Mouse (Mus musculus): ENCODE measurements at regions not wholly inside any gene's neighbourhood (a gene's known extent, or its start where the extent isn't known, plus 50 kb on each side); places are given as distances from the start of the nearest gene placed in this dataset.

DNA sequence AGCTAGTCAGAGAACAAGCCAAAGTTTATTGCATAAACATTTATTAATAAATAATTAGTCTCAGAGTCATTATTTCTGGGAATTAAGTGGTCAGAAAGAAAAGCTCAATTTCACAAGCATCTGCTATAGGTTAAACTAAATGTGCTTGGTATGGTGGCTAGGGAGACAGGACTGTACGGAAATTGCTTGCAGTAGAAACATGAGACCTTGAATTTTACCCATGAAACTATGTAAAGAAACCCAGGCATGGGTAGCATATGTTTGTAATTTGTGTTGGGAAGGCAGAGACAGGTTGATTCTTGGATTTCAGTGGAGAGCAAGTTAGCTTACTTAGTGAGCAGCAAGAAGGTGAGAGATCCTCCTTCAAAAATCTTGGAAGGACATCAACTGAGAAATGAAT is 772.7 kb downstream of the Stpg2 start:
- TF ChIP-seq CTCF (IDR thresholded peaks at IDR 0.05), result no peak
- TF ChIP-seq POLR2A (IDR thresholded peaks at IDR 0.05; ENCODE audit: insufficient read depth, low read depth, low read length), result no peak
- no peak for TF ChIP-seq EP300 (IDR thresholded peaks at IDR 0.05; ENCODE audit: insufficient read depth, low read depth, low read length)
